Comparison of ENCODE assay signal across 1 mouse cellular context in the genomic region with DNA sequence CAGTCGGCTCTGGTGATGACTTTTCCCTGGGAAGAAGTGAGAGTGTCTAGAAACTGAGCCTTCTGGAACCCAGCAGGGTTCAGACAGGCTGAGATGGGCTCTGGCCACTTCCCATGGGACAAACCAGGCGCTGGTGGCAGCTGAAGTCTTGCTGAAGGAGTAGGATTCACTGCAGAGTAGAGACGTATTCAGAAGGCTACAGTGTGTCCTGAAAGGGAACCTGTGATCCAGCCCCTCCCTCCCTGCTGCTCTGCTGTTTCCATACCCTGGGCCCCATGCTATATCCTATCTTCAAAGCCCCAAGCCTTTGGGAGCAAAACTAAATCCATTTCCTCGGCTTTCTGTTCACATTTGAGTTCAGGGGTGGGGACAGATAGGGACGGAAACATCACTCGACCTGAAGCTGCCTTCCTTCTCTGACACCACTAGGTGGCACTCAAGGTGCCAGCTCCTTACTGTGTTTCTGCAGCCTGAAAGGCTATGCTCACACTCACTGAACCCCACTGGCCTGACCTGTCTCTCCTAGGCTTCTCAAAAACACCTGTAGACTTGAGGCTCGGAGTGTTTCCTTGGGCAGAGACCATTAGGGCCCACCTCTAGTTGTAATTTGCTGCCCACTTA.
TF ChIP-seq lines count a peak whose summit lies in the region.

No protein-coding gene starts in this region.

TF ChIP-seq in CH12.LX, 34 proteins besides CTCF, POLR2A, EP300 and RAD21 (continued from another document):
- TF ChIP-seq IRF4 (IDR thresholded peaks at IDR 0.05; ENCODE audit: low read depth, low read length): 0 out of 2 replicates have a peak, but pooled peaks have one; percentile 23
